Mouse (Mus musculus) stomach, postnatal 0 days (tissue): ENCODE measurements around the gene Pheta1. TPM values are rescaled to one million over a fixed set of nuclear protein-coding genes. Genes with fewer than 3 reads are reported as not detected.
A peak's percentile ranks its signal among the peaks of the same experiment; 100 is the strongest.

ENCODE experiments used
- ATAC-seq: fragments of 200-750 bp; cut with Nextera tagmentation; 2 replicates; pipeline ENCODE4 v1.8.0; 2017; ENCODE audit not compliant: low FRiP score, low TSS enrichment
- DNase-seq: peaks from one replicate; pipeline ENCODE4 v3.0.0-alpha.2; 2016; ENCODE audit warnings: low spot score
- H3K27ac ChIP-seq: fragments of 300-500 bp; sonication (generic); replicated peaks from 2 replicates; pipeline ENCODE4 v1.5.1; 2014; ENCODE audit warnings: mild to moderate bottlenecking, control low read depth
- H3K27me3 ChIP-seq: fragments of 300-500 bp; sonication (generic); 2 replicates; pipeline ENCODE4 v1.6.1; 2014; ENCODE audit warnings: low read length; ENCODE audit not compliant: control insufficient read depth, insufficient read depth
- H3K36me3 ChIP-seq: fragments of 300-500 bp; sonication (generic); 2 replicates; pipeline ENCODE4 v1.6.1; 2014; ENCODE audit warnings: low read length, mixed read lengths; ENCODE audit not compliant: control insufficient read depth, insufficient read depth
- H3K4me1 ChIP-seq: fragments of 300-500 bp; sonication (generic); replicated peaks from 2 replicates; pipeline ENCODE4 v1.6.1; 2014; ENCODE audit warnings: antibody characterized with exemption; ENCODE audit not compliant: control insufficient read depth, insufficient read depth
- H3K4me2 ChIP-seq: fragments of 300-500 bp; sonication (generic); replicated peaks from 2 replicates; pipeline ENCODE4 v1.6.1; 2014; ENCODE audit warnings: low read depth, mild to moderate bottlenecking, control low read depth, moderate library complexity
- H3K4me3 ChIP-seq: fragments of 300-500 bp; sonication (generic); 2 replicates; pipeline ENCODE4 v1.5.1; 2014; ENCODE audit warnings: low read depth, low read length, control low read depth
- H3K9ac ChIP-seq: fragments of 300-500 bp; sonication (generic); 2 replicates; pipeline ENCODE4 v1.6.1; 2014; ENCODE audit warnings: mild to moderate bottlenecking, low read length, control low read depth, mixed read lengths
- H3K9me3 ChIP-seq: fragments of 300-500 bp; sonication (generic); 2 replicates; pipeline ENCODE4 v1.6.1; 2016; ENCODE audit warnings: low read length; ENCODE audit not compliant: control insufficient read depth
- CTCF ChIP-seq: IDR thresholded peaks from 2 replicates; pipeline ENCODE4 v1.5.1; 2016; ENCODE audit warnings: antibody characterized with exemption, low read depth, mild to moderate bottlenecking, moderate library complexity
- EP300 ChIP-seq: optimal IDR thresholded peaks from 2 replicates; pipeline ENCODE3; 2016; ENCODE audit warnings: antibody characterized with exemption
- WGBS: fragments of 180-500 bp; shearing (Covaris S2); extraction: QIAGEN DNeasy Blood & Tissue Kit; methylation state at CpG from one replicate; pipeline ENCODE4 v1.1.7; 2014; 5-methylcytosine and 5-hydroxymethylcytosine counted together
- polyA plus RNA-seq: library from polyadenylated mRNA; unstranded; fragments of >200 nt; fragmentation: Nextera tagmentation; extraction: Ambion mirVana; gene quantifications from 2 replicates; pipeline ENCODE4 v1.2.1, GENCODE M21; 2015

Gene Pheta1
- polyA plus RNA-seq, 1 experiment from 2014 or later, result 24.3 TPM

DNA sequence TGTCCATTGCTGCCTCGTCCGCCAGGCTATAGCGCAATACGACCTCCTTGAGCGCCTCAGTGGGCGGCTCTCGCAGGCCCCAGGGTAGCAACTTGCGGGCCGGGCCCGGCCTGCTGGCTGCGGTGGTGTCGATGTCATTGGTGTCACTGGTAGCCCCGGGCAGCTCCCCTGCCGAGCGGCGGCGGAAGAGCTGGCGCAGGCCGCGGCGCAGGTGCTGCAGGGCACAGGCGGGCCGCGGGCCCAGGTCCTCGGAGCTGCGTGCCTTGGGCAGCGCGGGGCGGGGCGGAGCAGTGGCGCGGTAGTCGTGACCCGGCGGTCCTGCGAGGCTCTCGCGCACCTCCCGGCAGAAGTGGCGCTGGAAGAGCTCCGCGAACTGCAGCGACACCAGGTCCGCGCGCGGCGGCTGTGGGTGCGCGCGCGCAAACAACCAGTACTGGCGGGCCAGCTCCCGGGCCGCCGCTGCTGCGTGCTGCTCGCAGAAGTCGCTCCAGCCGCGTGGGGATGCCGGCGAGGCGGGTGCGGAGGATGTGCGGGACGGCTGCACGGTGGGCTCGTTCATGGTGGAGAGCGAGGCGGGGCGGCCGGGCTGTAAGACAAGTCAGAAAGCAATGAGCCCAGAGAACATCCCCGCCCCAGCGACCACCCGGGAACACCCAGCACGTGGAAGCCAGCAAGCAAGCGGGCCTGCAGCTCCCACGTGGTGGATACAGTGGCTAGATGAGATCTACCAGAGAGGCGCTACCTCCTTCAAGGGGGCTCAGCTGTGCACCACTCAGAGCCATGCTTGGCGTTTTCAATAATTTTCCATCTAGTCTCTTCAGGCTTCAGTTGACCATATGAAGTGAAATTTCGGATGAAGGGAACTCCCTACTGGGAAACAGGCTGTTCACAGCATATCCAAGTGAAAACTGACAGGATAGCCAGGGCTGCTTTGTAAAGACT, 20.0 kb upstream of the Pheta1 start:
- Histone ChIP-seq H3K27ac (no peak overlapping the region), H3K4me3 (peak overlapping the region; percentile 28), H3K36me3 (peaks cover 3% of the 10 kb centered on the region), H3K9ac (peak overlapping the region; percentile 43; the same call in 1 of the 2 replicates), H3K9me3 (no peaks in the 10 kb centered on the region), H3K4me1 (peaks cover 5% of the 10 kb centered on the region; the same call in 1 of the 2 replicates), H3K4me2 (peak overlapping the region; percentile 61), H3K27me3 (no peaks in the 10 kb centered on the region)
- TF ChIP-seq CTCF (no peak; the same call in 1 of the 2 replicates), EP300 (no peak)
- DNase-seq (peak; percentile 60), ATAC-seq (peak; percentile 53)
- 20% methylated on average over 77 of the region's 82 CpGs for WGBS

DNA sequence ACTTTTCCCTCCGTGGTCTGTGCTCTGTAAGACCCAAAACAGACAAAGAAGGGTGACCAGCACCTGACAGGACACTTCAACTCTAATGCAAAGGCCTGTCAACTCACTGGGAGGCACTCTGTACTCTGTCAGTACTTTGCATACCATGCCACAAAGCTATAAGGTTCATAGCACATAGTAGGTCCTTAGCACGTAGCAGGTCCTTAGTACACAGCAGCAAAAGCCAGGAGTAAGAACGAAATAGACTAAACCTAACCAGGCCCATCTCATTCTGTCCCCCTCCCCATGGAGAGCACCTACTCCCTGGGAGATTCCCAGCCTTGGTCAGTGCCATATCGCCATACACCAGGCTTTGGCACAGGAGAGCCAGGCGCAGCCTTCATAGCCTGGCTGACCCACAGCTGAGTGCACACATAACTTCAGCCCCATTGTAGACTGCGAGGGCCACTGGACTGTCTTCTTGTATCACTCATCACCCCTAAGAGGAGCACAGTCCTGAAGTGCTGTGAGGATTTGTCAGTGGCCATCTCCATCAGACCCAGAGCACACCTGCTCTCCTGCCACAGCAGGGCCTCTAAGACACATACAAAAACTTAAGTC, 17.7 kb upstream of the Pheta1 start:
- WGBS, result 89% methylated on average over 6 of the region's 6 CpGs
- no peaks in the 10 kb centered on the region for H3K27me3 ChIP-seq
- H3K4me2 ChIP-seq, result no peak overlapping the region
- no peaks in the 10 kb centered on the region; the same call in none of the 2 replicates for H3K36me3 ChIP-seq
- ATAC-seq, result no peak
- no peak overlapping the region for H3K9ac ChIP-seq
- H3K4me1 ChIP-seq, result peaks cover 8% of the 10 kb centered on the region; the same call in 1 of the 2 replicates
- H3K4me3 ChIP-seq, result no peak overlapping the region
- no peaks in the 10 kb centered on the region for H3K9me3 ChIP-seq
- DNase-seq, result no peak
- H3K27ac ChIP-seq, result no peak overlapping the region
- TF ChIP-seq EP300, result no peak
- TF ChIP-seq CTCF, result no peak

DNA sequence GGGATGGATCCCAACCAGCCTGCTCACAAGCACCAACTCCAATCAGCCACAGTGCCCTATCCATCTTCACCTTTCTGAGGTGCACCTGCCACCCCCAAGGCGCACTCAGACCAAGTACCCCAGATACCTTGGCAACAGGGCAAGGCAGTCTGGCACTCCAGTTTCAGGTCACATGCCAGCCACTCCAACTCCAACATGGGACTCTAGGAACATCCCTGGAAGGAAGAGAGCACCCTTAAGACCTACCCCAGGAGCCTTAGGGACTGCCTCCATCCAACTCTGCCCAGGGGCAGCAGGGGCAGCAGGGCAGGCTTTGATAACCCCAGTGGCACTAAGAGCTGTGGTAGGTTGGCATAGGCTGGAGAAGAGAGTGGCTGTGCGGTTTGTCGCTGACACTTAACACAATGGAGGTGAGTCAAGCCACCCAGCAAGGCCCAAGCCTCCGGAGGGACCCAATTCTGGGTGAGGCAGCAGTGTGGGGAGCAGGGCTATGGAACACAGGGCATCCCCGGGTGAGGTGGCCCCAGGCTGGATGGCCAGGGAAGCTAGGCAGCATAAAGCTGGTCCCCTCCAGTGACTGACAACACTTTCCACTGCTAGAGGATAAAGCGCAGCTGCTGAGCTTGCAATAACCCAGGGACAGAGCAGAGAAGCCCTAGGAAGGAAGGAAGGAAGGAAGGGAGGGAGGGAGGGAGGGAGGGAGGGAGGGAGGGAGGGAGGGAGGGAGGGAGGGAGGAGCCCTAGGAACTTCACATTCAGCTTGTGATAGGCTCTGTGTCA, 16.2 kb upstream of the Pheta1 start:
- H3K4me3 ChIP-seq, result no peak overlapping the region
- DNase-seq (no peak), ATAC-seq (no peak)
- no peaks in the 10 kb centered on the region; the same call in 1 of the 2 replicates for H3K36me3 ChIP-seq
- no peak overlapping the region for H3K9ac ChIP-seq
- peaks cover 9% of the 10 kb centered on the region for H3K4me1 ChIP-seq
- TF ChIP-seq EP300 (no peak), CTCF (no peak)
- no peak overlapping the region for H3K27ac ChIP-seq
- no peaks in the 10 kb centered on the region for H3K9me3 ChIP-seq
- H3K27me3 ChIP-seq, result no peaks in the 10 kb centered on the region
- 76% methylated on average over 5 of the region's 6 CpGs for WGBS
- H3K4me2 ChIP-seq, result no peak overlapping the region

DNA sequence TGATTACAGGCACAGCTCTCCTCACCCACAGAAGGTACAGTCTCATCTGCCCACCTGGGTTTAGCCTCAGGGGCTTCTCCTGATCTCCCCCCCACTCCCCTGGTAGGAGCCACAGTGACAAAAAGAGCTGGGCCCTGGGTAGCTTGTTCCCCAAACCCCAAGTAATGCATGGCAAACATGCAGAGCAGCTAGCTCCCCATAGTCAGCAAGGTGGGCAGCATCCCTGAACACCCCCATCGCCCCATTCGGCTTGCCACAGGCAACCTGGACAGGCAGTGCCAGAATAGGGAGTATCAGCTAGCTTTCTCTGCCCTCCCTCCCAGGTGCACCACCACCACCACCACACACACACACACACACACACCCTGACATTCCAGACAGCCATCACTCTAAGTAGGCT, 15.6 kb upstream of the Pheta1 start:
- TF ChIP-seq CTCF (no peak), EP300 (no peak)
- 0 out of 2 replicates have a peak overlapping the region, but pooled peaks have one; percentile 2 for H3K27ac ChIP-seq
- peaks cover 12% of the 10 kb centered on the region for H3K4me1 ChIP-seq
- H3K4me2 ChIP-seq, result peak overlapping the region; percentile 80; the same call in 1 of the 2 replicates
- no peak for ATAC-seq
- no peak overlapping the region for H3K9ac ChIP-seq
- no peaks in the 10 kb centered on the region for H3K9me3 ChIP-seq
- no peak for DNase-seq
- no peak overlapping the region for H3K4me3 ChIP-seq
- H3K36me3 ChIP-seq, result no peaks in the 10 kb centered on the region; the same call in 1 of the 2 replicates
- 91% methylated on average over 2 of the region's 2 CpGs for WGBS
- H3K27me3 ChIP-seq, result no peaks in the 10 kb centered on the region

DNA sequence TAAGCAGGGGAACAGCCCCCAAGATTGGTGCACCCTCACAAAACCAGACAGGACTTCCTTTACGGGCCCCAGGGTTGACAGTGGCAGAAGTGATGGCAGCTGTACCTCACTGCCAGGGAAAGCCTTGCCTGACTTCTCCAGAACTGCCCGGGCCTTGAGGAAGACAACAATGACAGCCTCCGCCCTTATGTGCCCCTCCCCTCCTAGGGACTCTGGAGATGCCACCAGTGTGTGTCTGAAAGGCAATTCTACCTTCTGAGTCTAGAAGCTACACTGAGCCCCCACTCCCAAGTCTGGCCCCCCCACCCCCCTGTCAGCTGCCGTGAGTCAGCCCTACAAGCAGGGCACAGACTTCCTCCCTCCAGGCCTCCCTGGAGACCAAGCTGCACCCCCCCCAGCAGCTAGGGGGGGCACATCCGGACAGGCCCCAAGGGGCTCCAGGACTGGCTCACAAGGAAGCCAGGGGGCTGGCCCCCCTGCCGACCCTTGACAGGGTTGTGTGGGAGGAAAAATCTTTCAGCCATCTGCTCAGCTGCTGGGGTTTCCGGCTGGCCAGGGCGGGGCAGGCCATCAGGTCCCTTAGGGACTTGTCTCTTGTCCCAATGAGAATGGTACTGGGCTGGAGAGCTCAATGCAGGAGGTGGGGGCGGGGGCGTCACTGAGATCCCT, 15.1 kb upstream of the Pheta1 start:
- 0 out of 2 replicates have a peak overlapping the region, but pooled peaks have one; percentile 18 for H3K27ac ChIP-seq
- ATAC-seq, result no peak
- peaks cover 11% of the 10 kb centered on the region for H3K4me1 ChIP-seq
- 39% methylated on average over 10 of the region's 10 CpGs for WGBS
- H3K36me3 ChIP-seq, result no peaks in the 10 kb centered on the region
- peak overlapping the region; percentile 80 for H3K4me2 ChIP-seq
- H3K4me3 ChIP-seq, result peak overlapping the region; percentile 74; the same call in 1 of the 2 replicates
- TF ChIP-seq EP300, result no peak
- TF ChIP-seq CTCF, result no peak
- H3K27me3 ChIP-seq, result no peaks in the 10 kb centered on the region
- peak; percentile 49 for DNase-seq
- no peaks in the 10 kb centered on the region for H3K9me3 ChIP-seq
- peak overlapping the region; percentile 23; the same call in 1 of the 2 replicates for H3K9ac ChIP-seq
